In the genomic region with DNA sequence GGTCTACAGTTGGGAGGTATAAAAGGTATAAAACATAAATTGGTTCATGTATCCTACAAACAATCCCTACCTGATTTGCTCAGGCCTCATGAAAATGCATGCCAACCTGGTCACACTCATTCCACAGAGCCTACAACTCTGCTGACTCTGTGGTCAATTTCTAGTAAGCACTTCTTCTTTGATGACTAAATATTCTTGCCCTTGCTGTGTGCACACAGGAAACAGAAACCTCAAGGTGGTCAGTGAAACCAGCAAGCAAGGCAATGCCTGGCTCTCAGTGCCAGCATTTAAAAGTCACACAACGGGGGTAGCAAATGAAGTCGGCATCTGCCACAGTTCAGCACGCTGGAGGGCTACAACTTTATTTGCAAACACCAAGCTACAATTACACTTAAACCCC, we compare ENCODE assay signal across 9 mouse cellular contexts. TPM values are rescaled to one million over a fixed set of nuclear protein-coding genes. Genes with fewer than 3 reads are reported as not detected.
A peak's percentile ranks its signal among the peaks of the same experiment; 100 is the strongest.
DNase-seq lines count a peak whose midpoint lies in the region; ATAC-seq lines count a peak whose summit lies in the region.
"Had no signal": no experiment of that assay in that cellular context is flagged by ENCODE, and none has a peak within 500 bp of the region (broad histone marks: within the 10 kb centered on the region; RNA-seq: fewer than 3 reads in every experiment).

No protein-coding gene starts in this region.

- H3K4me1 ChIP-seq in heart, embryonic 16.5 days (ENCODE audit: control insufficient read depth, insufficient read depth, low read length), result peaks cover 22% of the 10 kb centered on the region
- H3K4me1 ChIP-seq in embryonic facial prominence, embryonic 10.5 days, result peaks cover 32% of the 10 kb centered on the region
- H3K4me1 ChIP-seq in hindbrain, embryonic 14.5 days (replicated peaks; ENCODE audit: control insufficient read depth, insufficient read depth, low read length), result peaks cover 34% of the 10 kb centered on the region

- H3K4me2 ChIP-seq in heart, embryonic 16.5 days (ENCODE audit: low read depth, low read length), result peak overlapping the region; percentile 63
- H3K4me2 ChIP-seq in hindbrain, embryonic 14.5 days (replicated peaks), result peak overlapping the region; percentile 67

- 45% methylated on average over 3 of the region's 3 CpGs for WGBS in heart, embryonic 16.5 days
- WGBS in embryonic facial prominence, embryonic 10.5 days, result 91% methylated on average over 3 of the region's 3 CpGs
- WGBS in hindbrain, embryonic 14.5 days, result 70% methylated on average over 3 of the region's 3 CpGs

- H3K27ac ChIP-seq in heart, embryonic 16.5 days (ENCODE audit: low read length), result peak overlapping the region; percentile 53
- H3K27ac ChIP-seq in embryonic facial prominence, embryonic 10.5 days (replicated peaks), result no peak overlapping the region
- H3K27ac ChIP-seq in hindbrain, embryonic 14.5 days, result peak overlapping the region; percentile 97

- ATAC-seq in heart, embryonic 16.5 days (replicated peaks; ENCODE audit: extremely low read depth, insufficient read depth, low FRiP score), result no peak
- no peak for ATAC-seq in hindbrain, embryonic 14.5 days (ENCODE audit: low FRiP score)
- peak; percentile 32; the same call in 1 of the 2 replicates for ATAC-seq in monocyte, adult 5-6 weeks (replicated peaks; ENCODE audit: insufficient number of reproducible peaks, low FRiP score, low TSS enrichment, poor library complexity, severe bottlenecking)

- peak overlapping the region; percentile 40 for H3K4me3 ChIP-seq in heart, embryonic 16.5 days (ENCODE audit: low read length)
- peak overlapping the region; percentile 65; the same call in 1 of the 2 replicates for H3K4me3 ChIP-seq in embryonic facial prominence, embryonic 10.5 days
- peak overlapping the region; percentile 46 for H3K4me3 ChIP-seq in hindbrain, embryonic 14.5 days (replicated peaks; ENCODE audit: low read length)

- peaks cover 3% of the 10 kb centered on the region for H3K9me3 ChIP-seq in heart, embryonic 16.5 days (replicated peaks; ENCODE audit: control insufficient read depth, low read length)
- H3K9me3 ChIP-seq in embryonic facial prominence, embryonic 10.5 days, result peaks cover 4% of the 10 kb centered on the region
- H3K9me3 ChIP-seq in hindbrain, embryonic 14.5 days (ENCODE audit: control insufficient read depth, low read length), result no peaks in the 10 kb centered on the region
- H3K9me3 ChIP-seq: G1E had no signal

- intact Hi-C loops in left cerebral cortex, postnatal 14 days (cut with DNase I), result no loop called here

- peaks cover 3% of the 10 kb centered on the region; the same call in 1 of the 2 replicates for H3K36me3 ChIP-seq in heart, embryonic 16.5 days (ENCODE audit: control insufficient read depth, insufficient read depth)
- H3K36me3 ChIP-seq in embryonic facial prominence, embryonic 10.5 days (replicated peaks), result peaks cover 31% of the 10 kb centered on the region
- peaks cover 16% of the 10 kb centered on the region for H3K36me3 ChIP-seq in hindbrain, embryonic 14.5 days (replicated peaks; ENCODE audit: control insufficient read depth, insufficient read depth)
- H3K36me3 ChIP-seq: G1E had no signal

- H3K9ac ChIP-seq in heart, embryonic 16.5 days (ENCODE audit: low read length), result peak overlapping the region; percentile 60
- peak overlapping the region; percentile 90 for H3K9ac ChIP-seq in hindbrain, embryonic 14.5 days

- no peak for DNase-seq in heart, adult 8-10 months (ENCODE audit: low spot score)
- DNase-seq in embryonic facial prominence, embryonic 10.5 days (ENCODE audit: low spot score), result no peak
- no peak for DNase-seq in hindbrain, embryonic 14.5 days (ENCODE audit: low spot score)
- DNase-seq in thymus, postnatal 10 days (ENCODE audit: low spot score in 2 of 2), result no peak
- DNase-seq in adrenal gland, adult 18-20 months (ENCODE audit: low spot score in 2 of 2), result no peak
- DNase-seq in left cerebral cortex, postnatal 14 days (ENCODE audit: low spot score in 2 of 2), result no peak

- H3K27me3 ChIP-seq in heart, embryonic 16.5 days (ENCODE audit: control insufficient read depth, insufficient read depth, low read length), result no peaks in the 10 kb centered on the region
- H3K27me3 ChIP-seq in embryonic facial prominence, embryonic 10.5 days (replicated peaks; ENCODE audit: low read depth, poor library complexity, severe bottlenecking), result peaks cover 15% of the 10 kb centered on the region
- no peaks in the 10 kb centered on the region for H3K27me3 ChIP-seq in hindbrain, embryonic 14.5 days (ENCODE audit: control insufficient read depth, insufficient read depth, low read length)

RNA-seq across cellular contexts. Expression of gene Tet1, which starts 45.2 kb away (rescaled TPM):
- polyA plus RNA-seq in heart, embryonic 16.5 days (2015; fragmentation: Nextera tagmentation; extraction: Ambion mirVana), result 22.7 and 26.9 TPM in 2 replicates
- 1 to 10 TPM; 4.2 to 8.8 (median 6.8) TPM for total RNA-seq in heart, adult 8-10 months (2022)
- polyA plus RNA-seq in embryonic facial prominence, embryonic 10.5 days (2016; fragmentation: Nextera tagmentation; extraction: Ambion mirVana), result 28.9 and 34.5 TPM in 2 replicates
- polyA plus RNA-seq in hindbrain, embryonic 14.5 days (2014; fragmentation: Nextera tagmentation; extraction: Ambion mirVana), result 44.1 and 45.9 TPM in 2 replicates
- 0.10 to 3.2 TPM (median 0.85 TPM) in 3 replicates for total RNA-seq in monocyte, adult 5-6 weeks (2017)
- 1 to 10 TPM; 1.4 to 1.7 TPM for total RNA-seq in adrenal gland, adult 18-20 months (2021)
- 10 to 100 TPM; 42.6 to 49.5 TPM for total RNA-seq in left cerebral cortex, postnatal 14 days (2021)
- polyA plus RNA-seq: G1E had no signal

RNA-seq across cellular contexts. Expression of gene Slc25a16, which starts 56.9 kb away (rescaled TPM):
- polyA plus RNA-seq in heart, embryonic 16.5 days (2015; fragmentation: Nextera tagmentation; extraction: Ambion mirVana), result 13.8 and 14.0 TPM in 2 replicates
- total RNA-seq in heart, adult 8-10 months (2022), result 10 to 100 TPM; 23.4 to 29.5 (median 23.9) TPM
- polyA plus RNA-seq in embryonic facial prominence, embryonic 10.5 days (2016; fragmentation: Nextera tagmentation; extraction: Ambion mirVana), result 8.1 and 9.4 TPM in 2 replicates
- polyA plus RNA-seq in hindbrain, embryonic 14.5 days (2014; fragmentation: Nextera tagmentation; extraction: Ambion mirVana), result 14.4 and 17.0 TPM in 2 replicates
- total RNA-seq in monocyte, adult 5-6 weeks (2017), result 19.2 to 25.3 TPM (median 20.8 TPM) in 3 replicates
- total RNA-seq in adrenal gland, adult 18-20 months (2021), result 10 to 100 TPM; 29.6 to 42.8 TPM
- total RNA-seq in left cerebral cortex, postnatal 14 days (2021), result 10 to 100 TPM; 41.0 to 42.8 TPM

Comparison
In these comparisons a context has a peak if more than half of its experiments do, and no peak if none do; other contexts are left out.
1. RNA of gene Tet1, which starts 45.2 kb away (total RNA-seq): 42.6 to 49.5 TPM in left cerebral cortex, postnatal 14 days; 4.2 to 8.8 TPM in heart, adult 8-10 months, 1.4 to 1.7 TPM in adrenal gland, adult 18-20 months and 0.10 to 3.2 TPM in monocyte, adult 5-6 weeks; every median in the first group is over 4 times any median in the second.
2. Peak in every context shown above with its lines, with median percentiles within 50 percentile points of each other: H3K4me3 ChIP-seq.